Mouse (Mus musculus) bone marrow macrophage, adult 2 months (primary cell): ENCODE measurements around the gene Paics.

Experiments
- CTCF ChIP-seq: IDR thresholded peaks from 2 replicates; pipeline ENCODE4 v1.5.1; 2012; ENCODE audit warnings: low read depth, mild to moderate bottlenecking, low read length, moderate library complexity
- POLR2A ChIP-seq: IDR thresholded peaks from 2 replicates; pipeline ENCODE4 v1.6.1; 2012; ENCODE audit warnings: mild to moderate bottlenecking, low read depth, low read length, borderline replicate concordance

- TF ChIP-seq POLR2A (no peak), CTCF (no peak)
Measured at GRCm38 (mm10) chr5:76984015-76984414, 32.9 kb downstream of the Paics start.
